Mouse (Mus musculus) urinary bladder, postnatal 36 days (tissue): ENCODE measurements around the gene Pik3c2a.

Experiments
- DNase-seq, 2 experiments: peaks; one replicate each; pipeline ENCODE4 v3.0.0; 2022; ENCODE audit warnings: low spot score in 2 of 2, mixed read lengths in 1 of 2

Gene Pik3c2a

GRCm38 (mm10) chr7:116443004-116443696, at the start of gene Pik3c2a:
TSS of gene Pik3c2a (minus strand) at chr7:116443449.
- peak; percentile 94 to 96 for DNase-seq

- DNase-seq = no peak
Observed at GRCm38 (mm10) chr7:116491113-116491512, 47.9 kb upstream of the Pik3c2a start.

GRCm38 (mm10) chr7:116485062-116485601, 41.9 kb upstream of the Pik3c2a start:
- no peak for DNase-seq

- DNase-seq = no peak
Observed at GRCm38 (mm10) chr7:116484213-116484612, 41.0 kb upstream of the Pik3c2a start.

GRCm38 (mm10) chr7:116483782-116484181, 40.5 kb upstream of the Pik3c2a start:
- no peak for DNase-seq

- DNase-seq = no peak
Observed at GRCm38 (mm10) chr7:116483106-116483505, 39.9 kb upstream of the Pik3c2a start.

GRCm38 (mm10) chr7:116476264-116476663, 33.0 kb upstream of the Pik3c2a start:
- DNase-seq = no peak

- no peak for DNase-seq
Observed at GRCm38 (mm10) chr7:116475836-116476235, 32.6 kb upstream of the Pik3c2a start.

- DNase-seq = no peak
Observed at GRCm38 (mm10) chr7:116462114-116462513, 18.9 kb upstream of the Pik3c2a start.

GRCm38 (mm10) chr7:116458985-116459441, 15.8 kb upstream of the Pik3c2a start:
- no peak for DNase-seq

- DNase-seq = no peak
Observed at GRCm38 (mm10) chr7:116457391-116457790, 14.1 kb upstream of the Pik3c2a start.

- no peak for DNase-seq
Observed at GRCm38 (mm10) chr7:116456964-116457363, 13.7 kb upstream of the Pik3c2a start.

- no peak for DNase-seq
Observed at GRCm38 (mm10) chr7:116446645-116447044, 3.4 kb upstream of the Pik3c2a start.

GRCm38 (mm10) chr7:116444326-116444809, 1.1 kb upstream of the Pik3c2a start:
- no peak for DNase-seq

GRCm38 (mm10) chr7:116443697-116444325, 562 bp upstream of the Pik3c2a start:
- no peak for DNase-seq

- DNase-seq = no peak
Observed at GRCm38 (mm10) chr7:116442226-116442625, 1.0 kb downstream of the Pik3c2a start.

GRCm38 (mm10) chr7:116441346-116441745, 1.9 kb downstream of the Pik3c2a start:
- DNase-seq = no peak

GRCm38 (mm10) chr7:116431661-116432060, 11.6 kb downstream of the Pik3c2a start:
- DNase-seq = no peak

- DNase-seq = no peak
Observed at GRCm38 (mm10) chr7:116430926-116431325, 12.3 kb downstream of the Pik3c2a start.

GRCm38 (mm10) chr7:116427206-116427605, 16.0 kb downstream of the Pik3c2a start:
- no peak for DNase-seq

- no peak for DNase-seq
Observed at GRCm38 (mm10) chr7:116425771-116426170, 17.5 kb downstream of the Pik3c2a start.

- DNase-seq = no peak
Observed at GRCm38 (mm10) chr7:116421081-116421480, 22.2 kb downstream of the Pik3c2a start.

- no peak for DNase-seq
Observed at GRCm38 (mm10) chr7:116409438-116409837, 33.8 kb downstream of the Pik3c2a start.
